Mouse (Mus musculus) embryonic facial prominence, embryonic 11.5 days (tissue): ENCODE measurements at regions not wholly inside any gene's neighbourhood (a gene's known extent, or its start where the extent isn't known, plus 50 kb on each side); places are given as distances from the start of the nearest gene placed in this dataset.

ENCODE experiments used
- ATAC-seq: fragments of 200-750 bp; cut with Nextera tagmentation; replicated peaks from 2 replicates; pipeline ENCODE4 v1.8.0; 2017; ENCODE audit warnings: low read depth; ENCODE audit not compliant: insufficient number of reproducible peaks, low FRiP score, low TSS enrichment
- DNase-seq: peaks from one replicate; pipeline ENCODE4 v3.0.0-alpha.2; 2015; ENCODE audit warnings: low spot score
- H3K27ac ChIP-seq: fragments of 300-500 bp; sonication (generic); replicated peaks from 2 replicates; pipeline ENCODE4 v1.5.1; 2014; ENCODE audit warnings: mild to moderate bottlenecking, low read depth, low read length, control low read depth
- H3K27me3 ChIP-seq: fragments of 300-500 bp; sonication (generic); 2 replicates; pipeline ENCODE4 v1.6.1; 2014; ENCODE audit warnings: mild to moderate bottlenecking, low read length, moderate library complexity, mixed read lengths; ENCODE audit not compliant: control insufficient read depth, insufficient read depth
- H3K36me3 ChIP-seq: fragments of 300-500 bp; sonication (generic); replicated peaks from 2 replicates; pipeline ENCODE4 v1.6.1; 2014; ENCODE audit warnings: low read depth, mild to moderate bottlenecking, low read length, moderate library complexity, mixed read lengths; ENCODE audit not compliant: control insufficient read depth, insufficient read depth
- H3K4me1 ChIP-seq: fragments of 300-500 bp; sonication (generic); 2 replicates; pipeline ENCODE4 v1.6.1; 2014; ENCODE audit warnings: low read length, mixed read lengths; ENCODE audit not compliant: control insufficient read depth, insufficient read depth
- H3K4me2 ChIP-seq: fragments of 300-500 bp; sonication (generic); 2 replicates; pipeline ENCODE4 v1.6.1; 2014; ENCODE audit warnings: low read depth, mild to moderate bottlenecking, control low read depth, low read length, moderate library complexity
- H3K4me3 ChIP-seq: fragments of 300-500 bp; sonication (generic); 2 replicates; pipeline ENCODE4 v1.5.1; 2014; ENCODE audit warnings: low read depth, low read length, control low read depth
- H3K9ac ChIP-seq: fragments of 300-500 bp; sonication (generic); replicated peaks from 2 replicates; pipeline ENCODE4 v1.6.1; 2014; ENCODE audit warnings: mild to moderate bottlenecking, control low read depth, low read length
- H3K9me3 ChIP-seq: fragments of 300-500 bp; sonication (generic); replicated peaks from 2 replicates; pipeline ENCODE4 v1.6.1; 2016; ENCODE audit warnings: mild to moderate bottlenecking, low read length, inconsistent platforms, mixed read lengths; ENCODE audit not compliant: control insufficient read depth
- WGBS: fragments of 180-500 bp; shearing (Covaris S2); extraction: QIAGEN DNeasy Blood & Tissue Kit; methylation state at CpG from one replicate; pipeline ENCODE4 v1.1.7; 2014; 5-methylcytosine and 5-hydroxymethylcytosine counted together

DNA sequence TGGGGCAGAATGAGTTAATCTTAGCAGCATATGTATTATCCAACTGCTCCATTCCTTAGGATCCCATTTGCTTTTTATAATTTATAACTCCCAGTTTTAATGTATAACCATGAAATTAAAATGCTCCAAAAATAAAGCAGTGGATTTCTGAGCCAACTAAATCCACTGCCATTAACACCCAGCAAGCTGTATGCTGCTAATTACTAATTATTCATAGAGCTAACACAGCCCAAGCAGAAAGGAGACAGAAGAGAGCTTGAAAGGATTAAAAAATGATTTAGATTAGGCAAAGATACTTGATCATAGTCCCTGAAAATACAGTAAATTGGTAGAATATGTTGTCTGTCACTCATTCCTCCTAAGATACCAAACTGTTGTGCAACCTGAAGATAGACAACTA is 213.9 kb upstream of the Pcsk2 start:
- Histone ChIP-seq H3K27me3 (no peaks in the 10 kb centered on the region), H3K4me1 (no peaks in the 10 kb centered on the region), H3K4me2 (no peak overlapping the region), H3K4me3 (no peak overlapping the region), H3K9ac (no peak overlapping the region), H3K36me3 (no peaks in the 10 kb centered on the region), H3K27ac (no peak overlapping the region), H3K9me3 (no peaks in the 10 kb centered on the region)
- DNase-seq (no peak), ATAC-seq (no peak)

DNA sequence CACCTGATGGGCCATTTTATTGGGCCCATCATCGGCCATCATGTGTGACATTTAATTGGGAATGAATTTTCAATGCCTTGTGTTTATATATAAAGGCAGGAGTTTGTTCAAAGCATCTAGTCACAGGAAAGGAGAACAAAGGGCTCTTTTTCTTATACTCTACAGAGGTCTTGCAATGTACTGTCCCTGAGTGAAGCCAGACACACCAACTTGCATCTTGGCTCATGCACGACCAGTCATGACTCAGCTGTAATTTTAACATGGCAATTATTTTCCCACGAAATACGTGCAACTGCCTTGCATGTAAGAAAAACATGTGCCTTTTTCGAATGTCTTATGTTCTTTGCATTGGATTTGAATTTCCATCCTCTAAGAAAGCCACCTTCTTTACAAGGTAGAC is 205.6 kb upstream of the Pcsk2 start:
- no peak for DNase-seq
- 75% methylated on average over 5 of the region's 5 CpGs for WGBS

DNA sequence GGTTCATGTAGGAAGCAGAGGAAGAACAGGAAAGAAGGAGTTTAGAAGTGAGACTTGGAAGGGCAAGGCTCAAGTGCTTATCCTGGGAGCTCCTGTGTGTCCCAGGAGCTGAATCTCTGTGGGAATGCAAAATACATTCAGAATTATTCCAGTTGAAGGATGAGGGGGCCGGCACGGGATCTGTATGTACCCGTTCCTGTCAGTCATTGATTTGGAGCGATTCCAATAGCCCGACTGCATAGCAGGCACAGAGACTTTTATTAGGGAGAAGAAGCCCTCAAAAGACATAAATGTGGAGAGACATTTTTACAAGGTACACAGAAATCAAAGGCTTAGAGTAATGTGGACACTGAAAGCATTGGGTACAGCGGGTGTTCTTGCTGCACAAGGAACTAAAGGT is 181.8 kb upstream of the Pcsk2 start:
- no peak overlapping the region for H3K9ac ChIP-seq
- no peaks in the 10 kb centered on the region for H3K4me1 ChIP-seq
- H3K27ac ChIP-seq, result no peak overlapping the region
- DNase-seq, result no peak
- H3K9me3 ChIP-seq, result no peaks in the 10 kb centered on the region
- ATAC-seq, result no peak
- WGBS, result 90% methylated on average over 6 of the region's 6 CpGs
- no peaks in the 10 kb centered on the region for H3K27me3 ChIP-seq
- no peak overlapping the region for H3K4me3 ChIP-seq
- no peak overlapping the region for H3K4me2 ChIP-seq
- no peaks in the 10 kb centered on the region for H3K36me3 ChIP-seq

More for the DNA sequence above, 205.6 kb upstream of the Pcsk2 start:
- H3K9me3 ChIP-seq, result no peaks in the 10 kb centered on the region
- ATAC-seq, result no peak
- H3K27me3 ChIP-seq, result no peaks in the 10 kb centered on the region
- no peak overlapping the region for H3K9ac ChIP-seq
- no peak overlapping the region for H3K27ac ChIP-seq
- H3K4me2 ChIP-seq, result no peak overlapping the region
- H3K4me3 ChIP-seq, result no peak overlapping the region
- H3K4me1 ChIP-seq, result no peaks in the 10 kb centered on the region
- no peaks in the 10 kb centered on the region for H3K36me3 ChIP-seq

DNA sequence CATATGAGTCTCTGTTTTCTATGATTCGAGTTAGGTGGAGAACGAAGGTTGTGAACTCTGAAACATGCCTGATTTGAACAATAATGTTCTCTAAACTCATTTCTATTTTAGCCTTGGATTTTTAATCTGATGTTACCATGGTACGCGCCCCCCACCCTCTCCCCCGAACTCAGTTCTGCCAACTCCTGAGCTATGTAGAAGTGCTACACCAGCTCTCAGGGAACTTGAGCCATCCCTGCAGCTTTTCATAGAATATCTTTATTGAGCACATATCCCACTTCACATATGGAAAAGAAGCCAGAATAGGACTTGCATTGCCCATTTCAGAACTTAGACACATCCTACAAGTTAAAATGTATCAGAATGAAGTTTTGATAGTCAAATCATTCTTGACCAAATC is 180.0 kb upstream of the Pcsk2 start:
- no peak overlapping the region for H3K9ac ChIP-seq
- DNase-seq (no peak), ATAC-seq (no peak)
- no peaks in the 10 kb centered on the region for H3K4me1 ChIP-seq
- no peak overlapping the region for H3K27ac ChIP-seq
- H3K27me3 ChIP-seq, result no peaks in the 10 kb centered on the region
- H3K4me3 ChIP-seq, result no peak overlapping the region
- H3K4me2 ChIP-seq, result no peak overlapping the region
- H3K36me3 ChIP-seq, result no peaks in the 10 kb centered on the region
- no peaks in the 10 kb centered on the region for H3K9me3 ChIP-seq
- 94% methylated on average over 5 of the region's 5 CpGs for WGBS
